Mouse (Mus musculus) forebrain, embryonic 12.5 days (tissue): ENCODE measurements around the gene Camk2d. TPM values are rescaled to one million over a fixed set of nuclear protein-coding genes. Genes with fewer than 3 reads are reported as not detected.

Source experiments
- ATAC-seq: fragments of 200-750 bp; cut with Nextera tagmentation; 2 replicates; pipeline ENCODE4 v1.8.0; 2017; ENCODE audit warnings: moderate TSS enrichment; ENCODE audit not compliant: low FRiP score
- H3K27ac ChIP-seq: fragments of 300-500 bp; sonication (generic); 2 replicates; pipeline ENCODE4 v1.5.1; 2016; ENCODE audit warnings: mild to moderate bottlenecking
- H3K27me3 ChIP-seq: fragments of 300-500 bp; sonication (generic); 2 replicates; pipeline ENCODE4 v1.6.1; 2016; ENCODE audit warnings: mild to moderate bottlenecking
- H3K36me3 ChIP-seq: fragments of 300-500 bp; sonication (generic); replicated peaks from 2 replicates; pipeline ENCODE4 v1.6.1; 2016; ENCODE audit warnings: mild to moderate bottlenecking
- H3K4me1 ChIP-seq: fragments of 300-500 bp; sonication (generic); 2 replicates; pipeline ENCODE4 v1.6.1; 2016
- H3K4me2 ChIP-seq: fragments of 300-500 bp; sonication (generic); 2 replicates; pipeline ENCODE4 v1.6.1; 2016; ENCODE audit warnings: mild to moderate bottlenecking, moderate library complexity
- H3K4me3 ChIP-seq: fragments of 300-500 bp; sonication (generic); replicated peaks from 2 replicates; pipeline ENCODE4 v1.5.1; 2016; ENCODE audit warnings: mild to moderate bottlenecking
- H3K9ac ChIP-seq: fragments of 300-500 bp; sonication (generic); 2 replicates; pipeline ENCODE4 v1.6.1; 2016; ENCODE audit warnings: mild to moderate bottlenecking
- H3K9me3 ChIP-seq: fragments of 300-500 bp; sonication (generic); 2 replicates; pipeline ENCODE4 v1.6.1; 2016
- WGBS: fragments of 180-500 bp; shearing (Covaris S2); methylation state at CpG from one replicate; pipeline ENCODE4 v1.1.7; 2016; 5-methylcytosine and 5-hydroxymethylcytosine counted together
- polyA plus RNA-seq: library from polyadenylated mRNA; unstranded; fragments of >200 nt; fragmentation: Nextera tagmentation; extraction: Ambion mirVana; gene quantifications from 2 replicates; pipeline ENCODE4 v1.2.1, GENCODE M21; 2016

Gene Camk2d
- polyA plus RNA-seq, 1 experiment from 2014 or later: 24.0 TPM

GRCm38 (mm10) chr3:126701586-126701985, 105.5 kb downstream of the Camk2d start:
- Histone ChIP-seq H3K4me2 (no peak overlapping the region), H3K4me3 (no peak overlapping the region), H3K4me1 (no peaks in the 10 kb centered on the region), H3K27me3 (no peaks in the 10 kb centered on the region), H3K27ac (no peak overlapping the region), H3K36me3 (no peaks in the 10 kb centered on the region), H3K9me3 (no peaks in the 10 kb centered on the region), H3K9ac (no peak overlapping the region)
- WGBS: 95% methylated on average over 6 of the region's 6 CpGs
- ATAC-seq: no peak

GRCm38 (mm10) chr3:126705490-126705889, 109.4 kb downstream of the Camk2d start:
- Histone ChIP-seq H3K4me1 (no peaks in the 10 kb centered on the region), H3K27ac (no peak overlapping the region), H3K4me3 (no peak overlapping the region), H3K9me3 (no peaks in the 10 kb centered on the region), H3K36me3 (no peaks in the 10 kb centered on the region), H3K9ac (no peak overlapping the region), H3K4me2 (no peak overlapping the region), H3K27me3 (no peaks in the 10 kb centered on the region)
- ATAC-seq: no peak
- 91% methylated on average over 1 of the region's 1 CpGs for WGBS

GRCm38 (mm10) chr3:126714281-126714680, 118.2 kb downstream of the Camk2d start:
- Histone ChIP-seq H3K9ac (no peak overlapping the region), H3K4me2 (no peak overlapping the region), H3K36me3 (no peaks in the 10 kb centered on the region), H3K27ac (no peak overlapping the region), H3K4me1 (no peaks in the 10 kb centered on the region), H3K9me3 (no peaks in the 10 kb centered on the region), H3K4me3 (no peak overlapping the region), H3K27me3 (no peaks in the 10 kb centered on the region)
- no peak for ATAC-seq
- WGBS: 78% methylated on average over 1 of the region's 1 CpGs

GRCm38 (mm10) chr3:126723021-126723449, 126.9 kb downstream of the Camk2d start:
- ATAC-seq: no peak
- no peaks in the 10 kb centered on the region for H3K4me1 ChIP-seq
- H3K9me3 ChIP-seq: no peaks in the 10 kb centered on the region
- 80% methylated on average over 5 of the region's 5 CpGs for WGBS
- H3K9ac ChIP-seq: no peak overlapping the region
- no peaks in the 10 kb centered on the region for H3K36me3 ChIP-seq
- H3K27me3 ChIP-seq: no peaks in the 10 kb centered on the region
- no peak overlapping the region for H3K27ac ChIP-seq
- no peak overlapping the region for H3K4me2 ChIP-seq
- no peak overlapping the region for H3K4me3 ChIP-seq

- Histone ChIP-seq H3K36me3 (no peaks in the 10 kb centered on the region), H3K9ac (no peak overlapping the region), H3K4me2 (no peak overlapping the region), H3K4me1 (no peaks in the 10 kb centered on the region), H3K27me3 (no peaks in the 10 kb centered on the region), H3K27ac (no peak overlapping the region), H3K4me3 (no peak overlapping the region), H3K9me3 (no peaks in the 10 kb centered on the region)
- 78% methylated on average over 5 of the region's 5 CpGs for WGBS
- ATAC-seq: no peak
Measured at GRCm38 (mm10) chr3:126723458-126723857, 127.4 kb downstream of the Camk2d start.

GRCm38 (mm10) chr3:126725647-126726046, 129.5 kb downstream of the Camk2d start:
- WGBS: 71% methylated on average over 9 of the region's 9 CpGs
- Histone ChIP-seq H3K4me3 (no peak overlapping the region), H3K36me3 (no peaks in the 10 kb centered on the region), H3K4me1 (no peaks in the 10 kb centered on the region), H3K27me3 (no peaks in the 10 kb centered on the region), H3K9ac (no peak overlapping the region), H3K4me2 (no peak overlapping the region), H3K9me3 (no peaks in the 10 kb centered on the region), H3K27ac (no peak overlapping the region)
- 0 out of 2 replicates have a peak, but pooled peaks have one; percentile 51 for ATAC-seq

GRCm38 (mm10) chr3:126727387-126727786, 131.3 kb downstream of the Camk2d start:
- H3K4me1 ChIP-seq: no peaks in the 10 kb centered on the region
- WGBS: 93% methylated on average over 4 of the region's 4 CpGs
- no peak overlapping the region for H3K4me2 ChIP-seq
- H3K4me3 ChIP-seq: no peak overlapping the region
- no peak for ATAC-seq
- no peak overlapping the region for H3K9ac ChIP-seq
- H3K27ac ChIP-seq: no peak overlapping the region
- no peaks in the 10 kb centered on the region for H3K9me3 ChIP-seq
- no peaks in the 10 kb centered on the region for H3K36me3 ChIP-seq
- H3K27me3 ChIP-seq: no peaks in the 10 kb centered on the region

GRCm38 (mm10) chr3:126730411-126730810, 134.3 kb downstream of the Camk2d start:
- no peaks in the 10 kb centered on the region for H3K36me3 ChIP-seq
- no peaks in the 10 kb centered on the region for H3K4me1 ChIP-seq
- no peaks in the 10 kb centered on the region for H3K9me3 ChIP-seq
- no peak overlapping the region for H3K4me2 ChIP-seq
- no peak for ATAC-seq
- H3K27ac ChIP-seq: no peak overlapping the region
- WGBS: 91% methylated on average over 5 of the region's 5 CpGs
- no peak overlapping the region for H3K9ac ChIP-seq
- no peak overlapping the region for H3K4me3 ChIP-seq
- no peaks in the 10 kb centered on the region for H3K27me3 ChIP-seq

- no peak for ATAC-seq
- Histone ChIP-seq H3K36me3 (no peaks in the 10 kb centered on the region), H3K4me1 (no peaks in the 10 kb centered on the region), H3K4me3 (no peak overlapping the region), H3K4me2 (no peak overlapping the region), H3K27ac (no peak overlapping the region), H3K9me3 (no peaks in the 10 kb centered on the region), H3K9ac (no peak overlapping the region), H3K27me3 (no peaks in the 10 kb centered on the region)
- 94% methylated on average over 2 of the region's 2 CpGs for WGBS
Measured at GRCm38 (mm10) chr3:126732323-126732722, 136.2 kb downstream of the Camk2d start.

- Histone ChIP-seq H3K4me1 (no peaks in the 10 kb centered on the region), H3K9ac (no peak overlapping the region), H3K4me3 (no peak overlapping the region), H3K27ac (no peak overlapping the region), H3K27me3 (no peaks in the 10 kb centered on the region), H3K4me2 (no peak overlapping the region), H3K36me3 (no peaks in the 10 kb centered on the region), H3K9me3 (no peaks in the 10 kb centered on the region)
- 83% methylated on average over 2 of the region's 2 CpGs for WGBS
- no peak for ATAC-seq
Measured at GRCm38 (mm10) chr3:126734533-126734932, 138.4 kb downstream of the Camk2d start.

GRCm38 (mm10) chr3:126735211-126735610, 139.1 kb downstream of the Camk2d start:
- H3K9me3 ChIP-seq: no peaks in the 10 kb centered on the region
- H3K4me3 ChIP-seq: no peak overlapping the region
- H3K27ac ChIP-seq: no peak overlapping the region
- no peaks in the 10 kb centered on the region for H3K27me3 ChIP-seq
- H3K36me3 ChIP-seq: no peaks in the 10 kb centered on the region
- no peak overlapping the region for H3K9ac ChIP-seq
- 75% methylated on average over 5 of the region's 5 CpGs for WGBS
- ATAC-seq: no peak
- H3K4me1 ChIP-seq: no peaks in the 10 kb centered on the region
- no peak overlapping the region for H3K4me2 ChIP-seq

GRCm38 (mm10) chr3:126737128-126737527, 141.0 kb downstream of the Camk2d start:
- WGBS: 96% methylated on average over 2 of the region's 2 CpGs
- H3K27ac ChIP-seq: no peak overlapping the region
- ATAC-seq: no peak

GRCm38 (mm10) chr3:126740146-126740545, 144.0 kb downstream of the Camk2d start:
- ATAC-seq: no peak
- Histone ChIP-seq H3K9me3 (no peaks in the 10 kb centered on the region), H3K9ac (no peak overlapping the region), H3K4me2 (no peak overlapping the region), H3K4me1 (peaks cover 5% of the 10 kb centered on the region; the same call in 1 of the 2 replicates), H3K27me3 (no peaks in the 10 kb centered on the region), H3K4me3 (no peak overlapping the region), H3K27ac (no peak overlapping the region), H3K36me3 (no peaks in the 10 kb centered on the region)
- WGBS: 88% methylated on average over 1 of the region's 1 CpGs

More at GRCm38 (mm10) chr3:126737128-126737527, 141.0 kb downstream of the Camk2d start:
- Histone ChIP-seq H3K4me2 (no peak overlapping the region), H3K4me1 (no peaks in the 10 kb centered on the region), H3K9ac (no peak overlapping the region), H3K4me3 (no peak overlapping the region), H3K27me3 (no peaks in the 10 kb centered on the region), H3K9me3 (no peaks in the 10 kb centered on the region), H3K36me3 (no peaks in the 10 kb centered on the region)
